9 mouse cellular contexts compared by ENCODE assay signal in the genomic region with DNA sequence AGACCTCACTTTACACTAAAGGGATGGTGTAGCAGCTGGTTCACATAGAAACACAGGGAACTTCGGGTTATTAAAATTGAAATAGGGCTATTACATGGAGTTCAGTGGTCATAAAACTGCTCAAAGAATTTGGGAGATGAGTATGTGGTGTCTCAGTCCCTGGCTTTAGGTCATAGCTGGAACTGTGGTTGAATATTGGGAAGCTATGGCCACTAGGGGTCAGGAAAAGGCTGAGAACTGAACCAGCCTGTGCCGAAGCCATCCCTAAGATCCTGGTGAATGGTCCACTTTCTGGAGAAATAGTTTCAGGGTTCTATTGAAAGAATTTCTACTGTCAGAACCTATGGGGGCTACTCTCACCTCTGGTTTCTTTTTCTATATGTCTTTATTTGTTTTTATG.
DNase-seq lines count a peak whose midpoint lies in the region; ATAC-seq and TF ChIP-seq lines count a peak whose summit lies in the region.
"Had no signal": no experiment of that assay in that cellular context is flagged by ENCODE, and none has a peak within 500 bp of the region (broad histone marks: within the 10 kb centered on the region; RNA-seq: fewer than 3 reads in every experiment).

No protein-coding gene starts in this region.

- H3K9me3 ChIP-seq in embryonic facial prominence, embryonic 10.5 days = no peaks in the 10 kb centered on the region
- H3K9me3 ChIP-seq in hindbrain, embryonic 12.5 days (replicated peaks) = no peaks in the 10 kb centered on the region
- no peaks in the 10 kb centered on the region for H3K9me3 ChIP-seq in neural tube, embryonic 14.5 days (ENCODE audit: control insufficient read depth, low read length)
- H3K9me3 ChIP-seq: embryonic facial prominence, embryonic 15.5 days had no signal

- DNase-seq in spleen, adult 2 months (ENCODE audit: low read depth in 1 of 2, low spot score in 2 of 2) = no peak
- DNase-seq in spleen, adult 12 weeks (ENCODE audit: low spot score) = no peak
- DNase-seq in adrenal gland, postnatal 10 days = peak; percentile 74
- DNase-seq in embryonic facial prominence, embryonic 10.5 days (ENCODE audit: low spot score) = peak; percentile 49
- DNase-seq in left cerebral cortex, postnatal 25 days (ENCODE audit: low spot score in 2 of 2) = peak; percentile 48 to 60
- no peak for DNase-seq in T-cell, adult 2 months (ENCODE audit: low spot score)

- peak; percentile 76 for ATAC-seq in hindbrain, embryonic 12.5 days (ENCODE audit: low FRiP score)
- ATAC-seq in neural tube, embryonic 14.5 days (ENCODE audit: low read depth) = peak; percentile 76

- H3K4me3 ChIP-seq in spleen, adult 2 months (ENCODE audit: extremely low read depth, insufficient read depth, insufficient read length) = no peak overlapping the region
- H3K4me3 ChIP-seq in embryonic facial prominence, embryonic 10.5 days = no peak overlapping the region
- H3K4me3 ChIP-seq in hindbrain, embryonic 12.5 days = no peak overlapping the region
- no peak overlapping the region for H3K4me3 ChIP-seq in neural tube, embryonic 14.5 days (ENCODE audit: low read depth, low read length)
- H3K4me3 ChIP-seq: embryonic facial prominence, embryonic 15.5 days had no signal

- TF ChIP-seq POLR2A in spleen, adult 2 months (IDR thresholded peaks at IDR 0.05; ENCODE audit: low read depth, low read length) = no peak

- no peak overlapping the region for H3K4me2 ChIP-seq in hindbrain, embryonic 12.5 days (replicated peaks)
- H3K4me2 ChIP-seq in neural tube, embryonic 14.5 days (ENCODE audit: low read depth, low read length) = no peak overlapping the region
- H3K4me2 ChIP-seq: embryonic facial prominence, embryonic 15.5 days had no signal

- 14% methylated on average over 2 of the region's 2 CpGs for WGBS in spleen, adult 2 months
- WGBS in embryonic facial prominence, embryonic 10.5 days = 9% methylated on average over 2 of the region's 2 CpGs
- 4% methylated on average over 2 of the region's 2 CpGs for WGBS in hindbrain, embryonic 12.5 days
- WGBS in neural tube, embryonic 14.5 days = 27% methylated on average over 2 of the region's 2 CpGs

- intact Hi-C loops in left cerebral cortex, postnatal 25 days (cut with DNase I) = loop anchor here (2.0 kb wide), 2 partner anchors 229 to 595 kb away; a partner anchor contains a TSS

- no peak overlapping the region for H3K9ac ChIP-seq in hindbrain, embryonic 12.5 days
- no peak overlapping the region for H3K9ac ChIP-seq in neural tube, embryonic 14.5 days (replicated peaks; ENCODE audit: low read depth, low read length)
- H3K9ac ChIP-seq: embryonic facial prominence, embryonic 15.5 days had no signal

- no peak overlapping the region for H3K27ac ChIP-seq in spleen, adult 2 months (ENCODE audit: insufficient read depth, low read length)
- H3K27ac ChIP-seq in embryonic facial prominence, embryonic 10.5 days (replicated peaks) = no peak overlapping the region
- no peak overlapping the region for H3K27ac ChIP-seq in hindbrain, embryonic 12.5 days
- H3K27ac ChIP-seq in neural tube, embryonic 14.5 days (ENCODE audit: low read depth, low read length) = no peak overlapping the region
- H3K27ac ChIP-seq: embryonic facial prominence, embryonic 15.5 days had no signal

- peak; percentile 16; the same call in 1 of the 2 replicates for TF ChIP-seq CTCF in spleen, adult 2 months (IDR thresholded peaks at IDR 0.05; ENCODE audit: extremely low read depth, insufficient read depth, insufficient read length, insufficient replicate concordance)

- no peaks in the 10 kb centered on the region for H3K36me3 ChIP-seq in spleen, adult 2 months (ENCODE audit: control insufficient read depth, insufficient read depth, low read length)
- no peaks in the 10 kb centered on the region for H3K36me3 ChIP-seq in embryonic facial prominence, embryonic 10.5 days (replicated peaks)
- H3K36me3 ChIP-seq in hindbrain, embryonic 12.5 days = no peaks in the 10 kb centered on the region
- no peaks in the 10 kb centered on the region for H3K36me3 ChIP-seq in neural tube, embryonic 14.5 days (ENCODE audit: control insufficient read depth, insufficient read depth, low read length)
- H3K36me3 ChIP-seq: embryonic facial prominence, embryonic 15.5 days had no signal

- peaks cover under 1% of the 10 kb centered on the region; the same call in 1 of the 2 replicates for H3K4me1 ChIP-seq in spleen, adult 2 months (ENCODE audit: control insufficient read depth, insufficient read depth, insufficient read length)
- peaks cover 20% of the 10 kb centered on the region for H3K4me1 ChIP-seq in embryonic facial prominence, embryonic 10.5 days
- H3K4me1 ChIP-seq in hindbrain, embryonic 12.5 days = peaks cover 13% of the 10 kb centered on the region
- H3K4me1 ChIP-seq in neural tube, embryonic 14.5 days (ENCODE audit: control insufficient read depth, insufficient read depth, low read length) = no peaks in the 10 kb centered on the region

- H3K27me3 ChIP-seq in spleen, adult 2 months (ENCODE audit: control insufficient read depth, insufficient read depth, low read length) = no peaks in the 10 kb centered on the region
- no peaks in the 10 kb centered on the region for H3K27me3 ChIP-seq in embryonic facial prominence, embryonic 10.5 days (replicated peaks; ENCODE audit: low read depth, poor library complexity, severe bottlenecking)
- no peaks in the 10 kb centered on the region; the same call in 1 of the 2 replicates for H3K27me3 ChIP-seq in hindbrain, embryonic 12.5 days
- no peaks in the 10 kb centered on the region for H3K27me3 ChIP-seq in neural tube, embryonic 14.5 days (ENCODE audit: control insufficient read depth, insufficient read depth, low read length)
- H3K27me3 ChIP-seq: embryonic facial prominence, embryonic 15.5 days had no signal

Comparison
In these comparisons a context has a peak if more than half of its experiments do, and no peak if none do; other contexts are left out.
1. DNase-seq: peak in adrenal gland, postnatal 10 days (single experiment), embryonic facial prominence, embryonic 10.5 days (single experiment) and left cerebral cortex, postnatal 25 days (2 of 2); none in spleen, adult 2 months (0 of 2), spleen, adult 12 weeks (single experiment) and T-cell, adult 2 months (single experiment).